Mouse (Mus musculus) urinary bladder, adult 18-20 months (tissue): ENCODE measurements at regions not wholly inside any gene's neighbourhood (a gene's known extent, or its start where the extent isn't known, plus 50 kb on each side); places are given as distances from the start of the nearest gene placed in this dataset.

Experiments
- DNase-seq, 2 experiments: peaks; one replicate each; pipeline ENCODE4 v3.0.0; 2022; ENCODE audit warnings: low spot score in 2 of 2, mixed read lengths in 2 of 2

- DNase-seq: no peak
Measured at GRCm38 (mm10) chr1:144452141-144452540, 115.3 kb downstream of the Rgs21 start.

DNA sequence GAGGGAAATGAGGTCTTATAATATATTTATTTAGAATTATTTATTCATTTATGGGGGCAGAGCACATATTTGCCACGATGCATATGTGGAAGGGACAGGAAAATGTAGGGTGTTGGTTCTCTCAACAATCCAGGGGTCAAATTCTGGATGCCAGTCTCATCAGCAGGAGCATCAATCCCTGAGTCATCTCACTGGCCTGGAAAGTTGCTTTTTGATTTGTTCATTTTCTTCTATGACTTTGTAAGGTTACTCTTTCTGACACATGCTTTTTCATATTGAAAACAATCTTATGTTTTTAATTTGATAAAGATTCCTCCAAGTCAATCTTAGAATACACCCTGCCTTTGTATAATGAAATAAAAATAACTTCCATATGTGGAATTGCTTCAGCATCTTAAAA is 115.7 kb downstream of the Rgs21 start:
- DNase-seq: no peak

DNA sequence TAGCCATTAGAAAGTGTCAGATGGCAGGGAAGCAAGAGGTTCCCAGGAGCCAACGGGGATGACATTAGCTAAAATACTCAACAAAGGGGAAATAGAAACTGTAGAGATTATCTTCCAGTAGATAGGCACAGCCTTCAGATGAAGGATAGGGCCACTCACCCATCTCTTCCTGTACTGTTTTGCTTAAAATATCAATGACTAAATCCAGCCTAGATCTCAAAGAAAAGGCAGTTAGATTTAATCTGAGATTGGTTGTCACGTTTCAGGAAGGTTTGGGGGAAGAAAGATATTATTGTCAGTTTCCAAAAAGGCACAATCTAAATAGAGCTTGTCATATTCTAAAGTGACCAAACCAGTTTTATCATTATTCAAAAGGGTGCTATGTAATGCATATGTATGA is 130.8 kb downstream of the Rgs21 start:
- no peak for DNase-seq

- DNase-seq: no peak
Measured at GRCm38 (mm10) chr1:144432816-144433215, 134.7 kb downstream of the Rgs21 start.

- no peak for DNase-seq
Measured at GRCm38 (mm10) chr1:144431535-144432276, 135.8 kb downstream of the Rgs21 start.

DNA sequence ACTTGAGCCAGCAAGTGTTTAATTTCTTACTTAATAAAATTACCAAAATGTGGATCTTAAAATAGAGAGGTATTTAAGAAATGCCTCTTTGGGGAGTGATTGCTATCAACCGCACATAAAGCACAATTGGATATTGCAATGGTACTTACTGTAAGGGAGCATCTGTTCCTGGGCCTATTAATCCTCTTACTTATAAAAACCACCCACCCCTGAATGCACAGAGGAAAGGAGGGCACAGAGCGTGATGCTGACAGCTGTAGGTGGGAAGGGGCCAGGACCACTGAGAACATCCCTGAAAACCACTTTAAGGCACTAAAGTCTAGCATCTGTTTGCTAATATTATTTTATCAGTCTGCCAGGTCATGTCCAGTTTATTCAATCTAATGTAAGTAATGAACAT is 146.1 kb downstream of the Rgs21 start:
- DNase-seq: no peak

DNA sequence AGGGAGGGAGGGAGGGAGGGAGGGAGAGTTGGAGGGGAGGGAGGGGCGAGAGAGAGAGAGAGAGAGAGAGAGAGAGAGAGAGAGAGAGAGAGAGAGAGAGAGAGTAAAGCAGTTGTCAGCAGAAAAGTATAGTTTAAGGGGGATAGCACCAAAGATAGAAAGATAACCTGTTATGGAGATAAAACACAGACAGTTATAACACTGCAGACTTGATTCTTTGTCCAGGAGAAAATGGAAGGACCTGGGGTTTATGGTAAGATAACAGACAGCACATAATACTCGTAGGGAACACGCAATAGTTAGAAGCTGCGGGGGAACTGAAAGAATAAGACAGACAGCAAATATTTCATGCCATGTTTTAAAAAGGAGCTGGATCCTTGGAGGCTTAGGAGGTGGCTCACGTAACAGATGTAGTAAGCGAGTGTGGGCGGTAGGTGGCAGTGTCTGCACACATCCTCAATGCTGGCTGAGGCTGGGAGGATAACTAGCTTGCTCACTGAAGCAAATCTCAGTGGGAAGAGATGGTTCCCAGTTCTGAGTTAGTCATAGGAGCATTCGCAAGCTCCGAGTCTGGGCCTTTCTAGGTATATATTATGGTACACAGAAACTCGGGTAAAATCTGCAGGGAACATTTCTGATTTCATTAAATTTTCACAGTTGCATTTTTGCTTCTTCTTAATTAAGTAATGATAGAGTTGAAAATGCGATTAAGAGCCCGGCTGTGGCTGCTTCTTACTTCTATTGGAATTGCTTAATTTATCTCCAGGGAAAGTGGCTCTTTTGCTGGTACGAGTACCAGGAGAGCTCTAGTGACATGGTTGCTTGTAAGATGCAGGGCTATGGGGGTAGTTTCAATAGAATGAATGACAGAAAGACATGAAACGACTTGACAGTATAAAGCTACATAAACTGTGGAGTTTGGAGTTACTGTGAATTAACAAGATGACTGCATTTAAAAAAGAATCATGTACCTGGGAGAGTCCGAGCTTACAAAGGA is 157.6 kb upstream of the Rgs1 start:
- peak; percentile 45 to 63 for DNase-seq

GRCm38 (mm10) chr1:144405724-144406123 is 156.7 kb upstream of the Rgs1 start:
- no peak for DNase-seq

- DNase-seq: no peak
Measured at GRCm38 (mm10) chr1:144405031-144405430, 156.0 kb upstream of the Rgs1 start.

- DNase-seq: no peak
Measured at GRCm38 (mm10) chr1:144379991-144380594, 131.1 kb upstream of the Rgs1 start.

GRCm38 (mm10) chr1:144374121-144374520 is 125.1 kb upstream of the Rgs1 start:
- DNase-seq: no peak

DNA sequence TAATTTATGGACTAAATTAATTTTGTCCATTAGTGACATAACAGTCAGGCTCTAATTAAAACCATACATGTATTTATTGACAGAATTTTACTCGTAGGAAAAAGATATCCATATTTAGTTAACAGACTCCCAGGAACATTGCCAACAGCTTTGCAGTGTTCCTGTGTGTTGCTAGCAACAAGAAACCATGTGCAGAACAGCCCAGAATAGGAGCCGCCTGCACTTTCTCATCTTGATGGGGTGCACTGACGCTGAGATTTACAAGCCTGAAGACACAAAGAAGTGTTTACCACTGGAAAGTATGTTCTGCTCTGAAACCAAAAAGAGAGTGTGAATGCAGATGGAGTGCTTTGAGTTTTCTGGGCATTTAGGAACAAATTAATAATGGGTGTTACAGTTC is 118.5 kb upstream of the Rgs1 start:
- peak in 1 of 2 experiments; percentile 17 for DNase-seq

DNA sequence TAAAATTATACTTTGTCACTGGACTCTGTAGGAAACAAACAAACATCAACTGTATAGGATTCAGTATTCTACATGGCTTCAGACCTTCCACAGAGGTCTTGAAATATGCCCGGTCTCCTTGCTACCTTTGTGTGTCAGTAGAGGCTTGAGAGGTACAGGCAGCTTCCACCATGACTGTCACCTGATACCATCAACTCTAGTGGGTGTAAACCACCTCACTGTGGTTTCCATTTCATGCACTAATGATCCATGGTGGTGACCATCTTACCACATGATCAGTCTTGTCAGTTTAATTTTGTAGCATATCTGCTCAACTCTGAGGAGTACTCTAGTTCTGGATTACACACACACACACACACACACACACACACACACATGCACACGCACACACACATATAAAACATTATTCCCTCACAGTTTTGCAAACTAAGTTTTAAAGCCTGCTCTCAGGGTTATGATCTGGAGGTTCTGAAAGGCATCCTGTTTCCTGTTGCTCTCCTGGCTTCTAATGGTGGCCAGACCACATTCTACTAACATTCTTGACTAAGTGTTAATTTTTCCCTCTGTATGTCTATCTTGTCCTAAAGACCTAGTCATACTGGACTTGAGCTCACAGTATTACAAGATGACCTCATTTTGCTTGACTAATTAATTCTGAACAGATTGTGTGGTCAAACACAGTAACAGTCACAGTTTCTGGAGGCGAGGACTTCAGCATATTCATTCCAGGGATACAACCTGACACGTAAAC is 106.7 kb upstream of the Rgs1 start:
- no peak for DNase-seq

DNA sequence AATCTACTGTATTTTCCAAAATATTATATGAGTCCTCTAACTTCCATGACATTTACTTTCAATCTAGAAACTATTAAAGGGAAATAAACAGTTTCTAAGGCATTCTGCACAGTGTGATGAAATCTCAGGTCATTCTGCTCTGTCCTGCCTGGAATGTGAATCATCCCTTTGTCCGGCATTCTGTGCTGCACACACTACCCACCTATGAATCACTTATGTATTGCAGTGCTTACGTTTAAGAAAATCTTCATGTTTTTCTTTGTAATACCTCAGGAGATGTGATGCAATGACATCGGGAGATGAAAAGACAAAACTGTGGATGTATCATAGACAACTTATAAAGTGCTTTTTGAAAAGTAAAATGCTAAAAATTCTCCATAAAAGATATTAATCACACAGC is 106.0 kb upstream of the Rgs1 start:
- DNase-seq: no peak

DNA sequence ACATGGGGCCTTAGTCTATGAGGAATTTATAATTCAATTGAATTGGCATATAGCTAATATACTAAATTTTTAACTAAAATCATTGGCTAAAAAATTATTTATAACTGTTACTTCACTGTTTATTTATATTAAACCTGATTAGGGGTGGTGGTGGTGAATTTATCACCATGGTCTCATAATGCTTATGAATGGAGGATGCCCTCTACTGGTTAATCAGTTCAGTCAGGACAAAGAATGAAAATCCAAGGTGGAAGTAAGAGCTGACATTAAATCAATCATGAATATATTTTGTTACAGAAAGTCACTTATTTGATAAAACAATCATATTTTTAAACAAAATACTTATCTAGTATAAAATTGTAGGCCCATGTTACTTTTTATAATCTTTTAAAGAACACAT is 104.3 kb upstream of the Rgs1 start:
- DNase-seq: no peak

DNA sequence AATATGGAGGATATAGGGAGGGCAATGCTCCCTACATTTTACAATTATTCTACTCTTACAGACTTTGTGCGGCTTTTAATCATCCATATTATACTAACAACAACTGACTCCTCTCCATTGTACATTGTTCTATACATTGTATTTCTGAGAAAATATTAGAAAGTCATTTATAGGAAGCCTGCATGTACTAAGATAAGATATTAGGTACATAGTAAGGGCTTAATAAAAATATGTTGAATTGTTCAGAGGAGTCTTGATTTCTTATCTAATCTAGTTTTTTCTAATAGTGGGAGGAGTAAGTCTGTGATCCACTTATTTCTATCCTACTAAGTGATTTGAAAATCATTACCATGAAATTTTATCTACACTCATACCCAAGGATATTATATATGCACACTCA is 94.8 kb upstream of the Rgs1 start:
- DNase-seq: no peak

DNA sequence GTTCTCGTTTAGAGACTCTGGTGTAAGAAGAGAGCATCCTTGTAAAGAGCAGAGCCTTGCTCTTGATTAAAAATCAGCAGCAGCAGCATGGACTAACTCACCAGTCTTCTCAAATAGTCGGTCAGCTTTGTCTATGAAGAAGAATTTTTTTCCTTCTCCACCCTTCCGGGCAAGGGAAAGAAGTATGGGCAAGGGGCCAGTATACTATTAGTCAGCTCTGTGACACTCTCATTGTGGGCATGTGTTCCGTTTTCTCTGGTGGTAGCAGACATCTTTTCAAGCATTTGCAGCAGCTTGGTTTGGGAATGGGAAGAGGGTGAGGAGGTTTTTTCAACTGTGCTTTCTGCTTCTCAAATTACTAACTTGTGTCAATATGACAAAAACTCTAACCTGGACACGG is 94.3 kb upstream of the Rgs1 start:
- DNase-seq: no peak

- no peak for DNase-seq
Measured at GRCm38 (mm10) chr1:144337572-144337971, 88.5 kb upstream of the Rgs1 start.

DNA sequence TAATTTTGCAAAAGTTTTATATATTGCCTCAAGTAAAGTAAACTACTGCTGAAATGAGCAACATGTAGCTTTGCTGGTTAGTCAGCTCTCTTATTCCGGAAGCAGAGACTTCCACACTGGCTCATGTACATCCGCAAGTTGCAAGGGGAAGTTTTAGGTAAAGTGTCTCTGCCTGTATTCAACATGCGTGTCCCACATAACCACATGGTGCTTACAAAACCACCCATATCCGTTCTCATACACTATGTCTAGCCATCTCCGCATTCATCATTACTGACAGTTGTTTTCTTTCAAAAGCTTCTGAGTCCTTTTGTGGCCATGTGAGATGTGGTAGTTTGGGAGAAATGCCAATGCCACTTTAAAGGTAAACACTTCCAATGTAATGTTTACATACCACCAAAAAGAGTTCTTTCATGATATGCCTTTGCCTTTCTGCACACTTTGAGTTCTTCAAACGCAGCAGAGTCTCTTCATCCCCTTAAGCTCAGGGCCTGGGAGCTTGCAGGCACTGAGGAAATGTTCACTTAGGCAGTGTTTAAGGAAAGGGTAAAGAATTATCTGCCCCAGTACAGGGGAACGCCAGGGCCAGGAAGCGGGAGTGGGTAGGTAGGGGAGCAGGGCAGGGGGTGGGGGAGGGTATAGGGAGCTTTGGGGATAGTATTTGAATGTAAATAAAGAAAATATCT is 81.5 kb upstream of the Rgs1 start:
- DNase-seq: no peak

DNA sequence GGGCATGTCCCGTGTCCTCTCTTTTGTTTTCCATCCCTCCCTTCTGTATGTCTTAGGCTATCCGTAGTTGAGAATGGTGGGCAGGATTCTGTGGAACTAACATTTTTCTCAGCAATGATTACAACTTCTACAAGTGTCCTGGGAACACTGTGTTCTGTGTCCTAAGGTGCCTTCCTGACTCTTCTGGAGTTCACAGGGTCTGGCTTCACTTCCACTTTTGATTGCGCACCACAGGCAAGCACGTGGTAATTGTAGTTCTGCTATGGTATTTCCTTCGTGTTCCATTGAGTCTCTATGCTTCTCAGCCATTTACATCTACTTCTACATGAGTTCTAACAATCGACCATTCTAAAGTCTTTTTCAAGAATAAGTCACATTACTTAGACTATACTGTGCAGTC is 70.4 kb upstream of the Rgs1 start:
- no peak for DNase-seq

- no peak for DNase-seq
Measured at GRCm38 (mm10) chr1:144318289-144318688, 69.2 kb upstream of the Rgs1 start.
